Mouse (Mus musculus): ENCODE measurements around the gene Gm49366. TPM values are rescaled to one million over a fixed set of nuclear protein-coding genes. Genes with fewer than 3 reads are reported as not detected.
"Not testable (repeated sequence)": the region's sequence is repeated elsewhere in the genome, so short reads cannot be mapped to it uniquely, and the experiment has no call there.

Gm49366 gene
- total RNA-seq, 2 experiments from 2014 or later: 1.3 TPM; not detected in 1

DNA sequence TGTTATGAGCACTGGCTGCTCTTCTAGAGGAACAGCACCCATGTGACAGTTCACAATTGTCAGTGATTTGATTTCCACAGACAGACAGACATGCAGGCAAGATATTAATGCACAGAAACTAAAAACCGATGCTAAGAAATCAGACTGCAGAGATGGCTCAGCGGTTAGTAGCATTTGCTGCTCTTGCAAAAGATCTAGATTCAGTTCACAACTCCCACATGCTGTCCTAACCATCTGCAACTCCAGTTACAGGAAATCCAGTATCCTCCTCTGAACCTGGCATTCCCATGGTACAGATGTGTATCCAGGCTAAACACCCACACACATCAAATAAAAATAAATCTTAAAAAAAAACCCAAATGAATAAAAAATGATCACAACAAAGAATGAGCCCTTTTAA lies 33.0 kb downstream of the Gm49366 start:
- peak; percentile 51 to 82 for DNase-seq (ENCODE audit: low spot score in 2 of 2)

DNA sequence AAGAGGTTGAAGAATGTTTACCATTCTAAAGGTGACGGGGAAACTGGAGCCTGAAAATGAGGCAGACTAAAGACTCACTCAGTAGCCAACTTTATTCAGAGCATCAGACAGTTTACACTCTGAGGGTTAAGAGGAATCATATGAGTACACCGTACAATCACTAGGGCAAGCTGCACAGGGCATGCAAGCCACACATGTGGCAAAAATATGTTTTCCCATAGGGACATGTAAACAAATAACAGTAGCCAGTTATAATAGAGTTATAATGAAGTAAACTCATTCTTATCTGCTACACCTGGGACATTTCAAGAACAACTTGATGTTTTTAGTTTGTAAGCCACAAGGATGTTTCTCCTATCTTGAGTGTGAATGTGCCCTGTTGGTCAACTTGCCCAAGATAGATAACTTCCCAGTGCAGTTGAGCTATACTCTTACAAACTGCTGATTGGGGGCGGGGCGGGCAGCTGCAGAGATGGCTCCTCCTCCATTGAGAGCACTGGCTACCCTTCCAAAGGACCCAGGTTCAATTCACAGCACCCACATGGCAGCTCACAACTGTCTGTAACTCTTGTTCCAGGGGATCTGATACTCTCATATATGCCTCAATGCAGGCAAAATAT lies 38.7 kb downstream of the Gm49366 start:
- DNase-seq (ENCODE audit: low spot score in 2 of 2): no peak

DNA sequence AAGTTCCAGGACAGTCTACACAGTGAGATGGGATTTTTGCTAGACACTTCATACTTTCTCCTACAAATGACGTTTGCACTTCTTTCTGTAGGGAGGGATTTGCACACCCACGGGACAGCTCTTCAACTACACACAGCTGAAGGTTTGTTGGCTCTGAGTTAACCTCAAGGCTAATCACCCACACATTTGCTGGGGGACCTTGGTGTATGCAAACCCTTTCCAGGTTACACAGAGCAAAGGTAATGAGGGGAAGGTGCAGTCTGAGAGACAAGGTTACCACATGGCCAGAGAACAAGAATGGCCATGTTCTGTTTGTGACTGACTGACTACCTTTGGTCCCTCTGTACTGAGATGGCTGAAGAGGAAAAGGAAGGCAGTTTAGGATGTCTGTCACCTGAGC lies 45.1 kb downstream of the Gm49366 start:
- no peak for DNase-seq (ENCODE audit: low spot score in 2 of 2)

DNA sequence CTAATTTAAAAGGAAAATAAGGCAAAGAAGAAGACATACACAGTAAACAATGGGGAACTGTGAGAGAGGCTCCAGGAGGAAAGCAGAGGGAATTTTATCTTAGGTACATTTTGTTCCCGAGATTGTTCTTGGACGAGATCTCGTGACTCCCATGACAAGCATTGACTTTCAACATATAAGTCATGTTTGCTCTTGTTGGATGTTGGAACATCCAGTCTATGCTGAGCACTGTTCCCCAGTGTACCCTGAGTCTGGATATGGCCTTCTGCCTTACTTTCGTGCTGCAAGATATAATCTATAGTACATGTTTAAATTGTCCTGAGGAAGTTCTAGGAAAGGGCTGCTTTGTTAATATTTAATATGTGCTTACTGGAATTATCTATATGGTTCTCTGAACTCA lies 45.8 kb downstream of the Gm49366 start:
- no peak for DNase-seq (ENCODE audit: low spot score in 2 of 2)

DNA sequence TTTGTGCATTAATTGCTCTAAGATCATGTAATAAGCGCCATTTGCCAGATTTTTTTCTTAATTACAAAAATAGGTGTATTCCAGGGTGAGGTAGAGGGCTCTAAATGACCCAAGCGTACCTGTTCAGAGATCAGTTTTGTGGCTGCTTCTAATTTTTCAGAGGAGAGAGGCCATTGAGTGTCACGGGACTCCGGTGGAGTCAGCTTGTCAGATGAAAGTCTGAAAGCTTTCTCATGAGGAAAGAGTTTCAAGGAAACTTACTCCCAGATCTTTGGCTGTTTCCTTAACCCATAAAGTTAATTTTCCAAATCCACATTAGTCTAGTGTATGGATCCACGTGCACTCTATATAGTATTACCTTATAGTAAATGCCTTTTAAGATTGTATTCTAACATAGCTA lies 55.9 kb downstream of the Gm49366 start:
- DNase-seq (ENCODE audit: low spot score in 2 of 2): not testable (repeated sequence)

DNA sequence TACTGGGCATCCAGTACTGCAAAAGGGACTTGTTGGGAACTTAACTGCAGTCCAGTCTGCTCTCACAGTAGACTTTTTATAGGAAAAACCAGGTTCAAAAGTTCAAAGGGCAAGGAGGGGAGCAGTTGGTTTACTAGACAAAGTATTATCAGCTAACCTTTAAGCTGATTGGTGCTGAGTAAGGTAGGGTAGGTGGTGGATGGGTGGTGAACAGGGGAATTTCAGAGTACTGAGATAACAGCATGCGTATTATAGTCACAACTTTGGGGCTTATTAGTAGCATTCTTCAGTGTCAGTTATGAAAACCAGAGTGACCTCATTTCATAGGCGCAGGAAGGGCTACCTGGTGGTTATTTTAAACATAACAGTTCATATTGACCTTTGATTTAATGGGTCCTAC lies 60.9 kb downstream of the Gm49366 start:
- DNase-seq (ENCODE audit: low spot score in 2 of 2): no peak

DNA sequence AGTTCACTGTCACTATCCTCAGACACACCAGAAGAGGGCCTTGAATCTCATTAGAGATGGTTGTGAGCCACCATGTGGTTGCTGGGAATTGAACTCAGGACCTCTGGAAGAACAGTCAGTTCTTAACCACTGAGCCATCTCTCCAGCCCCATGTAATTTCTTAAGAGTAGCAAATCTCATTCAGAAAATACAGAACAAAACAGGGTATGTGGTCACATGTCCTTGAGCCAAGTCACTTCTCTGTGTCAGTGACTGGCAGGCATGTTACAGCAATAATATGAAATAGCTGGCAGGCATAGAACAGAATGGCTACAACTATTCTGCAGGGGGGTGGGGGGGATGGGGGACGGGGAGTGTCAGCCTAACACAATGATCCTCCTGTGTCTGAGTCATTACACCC lies 61.3 kb downstream of the Gm49366 start:
- DNase-seq (ENCODE audit: low spot score in 2 of 2): no peak

DNA sequence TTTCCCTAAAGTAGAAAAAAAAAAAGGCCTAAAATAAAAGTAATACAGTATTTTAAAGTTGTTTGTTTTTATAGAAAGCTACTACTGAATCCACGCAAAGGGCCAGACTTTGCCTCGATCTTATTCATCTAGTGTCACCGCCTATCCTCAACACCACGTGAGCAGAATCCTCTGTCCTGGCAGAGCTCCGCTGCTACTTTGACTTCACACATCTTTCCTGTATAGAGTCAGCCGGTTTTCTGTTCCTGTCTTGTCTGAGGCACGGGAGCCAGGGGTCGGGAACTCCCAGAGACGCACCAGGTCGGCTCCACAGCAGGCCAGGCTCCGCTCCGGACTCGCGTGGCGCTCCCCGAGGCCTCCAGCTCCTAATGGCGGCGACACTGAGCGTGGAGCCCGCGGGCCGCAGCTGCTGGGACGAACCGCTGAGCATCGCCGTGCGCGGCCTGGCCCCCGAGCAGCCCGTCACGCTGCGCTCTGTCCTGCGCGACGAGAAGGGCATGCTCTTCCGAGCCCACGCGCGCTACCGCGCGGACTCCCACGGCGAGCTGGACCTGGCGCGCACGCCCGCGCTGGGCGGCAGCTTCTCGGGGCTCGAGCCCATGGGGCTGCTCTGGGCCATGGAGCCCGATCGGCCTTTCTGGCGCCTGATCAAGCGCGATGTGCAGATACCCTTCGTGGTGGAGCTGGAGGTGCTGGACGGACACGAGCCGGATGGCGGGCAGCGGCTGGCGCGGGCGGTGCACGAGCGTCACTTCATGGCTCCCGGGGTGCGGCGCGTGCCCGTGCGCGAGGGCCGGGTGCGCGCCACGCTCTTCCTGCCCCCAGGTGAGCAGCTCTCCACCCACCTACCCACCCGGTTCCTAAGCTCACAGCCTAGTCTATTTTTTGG lies 62.1 kb downstream of the Gm49366 start, which contains the start of gene Acot6:
Acot6 (plus strand) TSS at position 51 of the 889 bp plus-strand sequence.
- peak; percentile 18 to 49 for DNase-seq (ENCODE audit: low spot score in 2 of 2)

DNA sequence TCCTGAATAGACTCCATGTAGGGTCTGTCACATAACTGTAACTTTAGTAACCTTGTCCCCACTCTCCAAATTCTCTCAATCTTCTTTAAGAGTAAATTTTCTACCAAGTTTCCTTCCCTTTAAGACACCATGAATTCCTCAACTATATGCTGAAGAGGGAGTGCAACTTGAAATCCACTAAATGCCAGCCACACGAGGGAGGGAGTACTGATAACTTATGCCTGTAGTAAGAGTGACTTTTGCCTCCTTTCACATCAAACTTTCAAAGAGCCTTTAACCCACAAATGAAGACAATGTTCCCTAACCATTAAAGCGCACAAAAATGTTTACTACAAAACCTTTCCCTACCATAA lies 62.7 kb downstream of the Gm49366 start:
- DNase-seq (ENCODE audit: low spot score in 2 of 2): no peak

DNA sequence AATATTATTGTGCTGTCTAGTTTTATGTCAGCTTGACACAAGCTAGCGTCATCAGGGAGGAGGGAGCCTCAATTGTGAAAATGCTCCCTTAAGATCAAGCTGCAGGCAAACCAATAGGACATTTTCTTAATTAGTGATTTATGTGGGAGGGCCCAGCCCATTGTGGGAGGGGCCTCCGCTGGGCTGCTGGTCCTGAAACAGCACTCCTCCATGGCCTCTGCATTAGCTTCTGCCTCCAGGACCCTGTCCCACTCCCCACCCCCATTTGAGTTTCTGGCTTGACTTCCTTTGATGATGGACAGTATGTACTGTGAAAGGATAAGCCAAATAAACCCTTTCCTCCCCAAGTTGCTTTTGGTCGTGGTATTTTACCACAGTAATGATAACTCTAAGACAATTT lies 68.3 kb downstream of the Gm49366 start:
- DNase-seq (ENCODE audit: low spot score in 2 of 2): no peak

DNA sequence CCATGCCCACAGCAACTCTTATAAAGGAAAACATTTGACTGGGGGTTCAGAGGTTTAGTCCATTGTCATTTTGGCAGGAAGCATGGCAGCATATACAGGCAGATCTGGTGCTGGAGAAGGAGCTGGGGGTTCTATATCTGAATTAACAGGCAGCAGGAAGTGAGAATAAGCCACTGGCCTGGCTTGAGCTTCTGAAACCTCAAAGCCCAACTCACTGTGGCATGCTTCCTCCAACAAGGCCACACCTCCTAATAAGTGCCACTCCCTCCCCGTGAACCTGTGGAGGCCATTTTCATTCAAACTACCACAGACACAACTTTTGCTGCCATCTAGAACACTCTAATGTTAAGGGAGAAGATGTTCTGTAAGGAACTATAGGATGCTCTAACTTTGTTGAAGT lies 69.0 kb downstream of the Gm49366 start:
- no peak for DNase-seq (ENCODE audit: low spot score in 2 of 2)

Other genes with a start within 250 kb of the Gm49366 start
- 10 to 100 TPM; 38.0 TPM for gene Numb, start 117.0 kb upstream of the Gm49366 start, total RNA-seq (2021)
- gene Riox1, start 88.3 kb upstream of the Gm49366 start, total RNA-seq (2021): 10 to 100 TPM; 15.7 to 16.9 TPM
- under 1 TPM in 1 of 2 experiments, not detected in 1; 0.10 TPM for gene Heatr4, start 54.1 kb upstream of the Gm49366 start, total RNA-seq (2021)
- gene Acot2, start 51.1 kb upstream of the Gm49366 start, total RNA-seq (2021): 10 to 100 TPM; 15.8 to 17.2 TPM
- 10 to 100 TPM; 21.0 to 28.4 TPM for gene Acot1, start 29.4 kb upstream of the Gm49366 start, total RNA-seq (2021)
- 1 to 10 TPM; 2.7 to 3.9 TPM for gene Acot4, start 556 bp upstream of the Gm49366 start, total RNA-seq (2021)
- 1 to 10 TPM; 3.1 to 3.4 TPM for gene Acot3, start 13.2 kb downstream of the Gm49366 start, total RNA-seq (2021)
- gene Acot5, start 30.4 kb downstream of the Gm49366 start, total RNA-seq (2021): 1 to 10 TPM; 6.0 to 6.5 TPM
- gene Acot6, start 61.7 kb downstream of the Gm49366 start, total RNA-seq (2021): 1 to 10 TPM; 5.2 to 5.5 TPM
- gene Dnal1, start 75.4 kb downstream of the Gm49366 start, total RNA-seq (2021): 10 to 100 TPM; 96.6 to 97.1 TPM
- gene Pnma1, start 109.6 kb downstream of the Gm49366 start, total RNA-seq (2021): 1 to 10 TPM; 2.9 to 3.0 TPM
- 10 to 100 TPM; 26.9 to 31.3 TPM for gene Elmsan1, start 179.9 kb downstream of the Gm49366 start, total RNA-seq (2021)
- 10 to 100 TPM; 38.7 to 41.7 TPM for gene Ptgr2, start 246.3 kb downstream of the Gm49366 start, total RNA-seq (2021)